Mouse (Mus musculus) stomach, adult 2 months (tissue): ENCODE results near the gene Tmem19. TPM values are rescaled to one million over a fixed set of nuclear protein-coding genes. Genes with fewer than 3 reads are reported as not detected.

ENCODE experiments used
- polyA plus RNA-seq: library from polyadenylated mRNA; depleted of rRNA; stranded (reverse); fragments of >200 nt; gene quantifications from 2 replicates; pipeline ENCODE4 v1.2.3, GENCODE M21; 2012; rRNA removed

Gene Tmem19
- 5.2 and 7.1 TPM in 2 replicates for polyA plus RNA-seq

DNA sequence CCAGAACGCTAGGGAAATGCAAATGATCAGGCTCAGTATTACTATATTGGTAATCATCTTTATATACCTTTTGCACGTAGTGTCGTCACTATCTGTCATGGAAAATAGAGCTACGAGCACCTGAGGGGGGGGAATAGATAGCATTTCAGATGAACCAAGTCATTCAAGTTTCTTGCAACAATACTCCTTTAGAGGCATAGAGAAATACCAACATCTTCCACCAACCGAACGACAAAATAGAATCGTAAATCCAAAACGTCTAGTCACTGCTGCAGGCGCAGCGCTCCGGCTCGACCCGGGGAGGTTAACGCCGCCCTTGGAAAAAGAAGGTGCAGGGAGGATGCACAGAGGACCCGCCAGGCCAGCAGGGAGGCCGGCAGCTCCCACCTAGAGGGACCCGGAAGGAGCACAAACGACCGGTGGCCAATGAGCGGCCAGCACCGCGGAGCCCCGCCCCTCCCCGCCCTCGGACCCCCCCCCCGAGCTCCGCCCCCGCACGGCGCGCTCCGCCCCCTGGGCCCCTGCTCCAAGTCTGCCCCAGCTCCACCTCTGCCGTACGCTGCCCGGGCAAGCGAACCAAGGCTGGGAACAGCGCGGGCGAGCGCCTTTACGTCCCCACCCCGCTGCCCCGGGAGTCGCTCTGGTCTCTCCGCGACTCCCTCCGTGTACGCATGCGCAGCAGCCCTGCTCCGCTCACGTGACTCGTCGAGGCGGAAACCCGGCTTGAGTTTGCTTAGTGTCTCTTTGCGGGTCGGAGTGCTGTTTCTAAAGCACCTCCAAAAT is at the start of gene Tmem19:
TSS of gene Tmem19 (minus strand) at position 662 of the 783 bp plus-strand sequence.

GRCm38 (mm10) chr10:115384221-115385017 is 22.1 kb upstream of the Tmem19 start, which contains the start of the genes Thap2 and Zfc3h1:
Gene Thap2 (minus strand): TSS chr10:115384443.
Gene Zfc3h1 (plus strand): TSS chr10:115384959.

DNA sequence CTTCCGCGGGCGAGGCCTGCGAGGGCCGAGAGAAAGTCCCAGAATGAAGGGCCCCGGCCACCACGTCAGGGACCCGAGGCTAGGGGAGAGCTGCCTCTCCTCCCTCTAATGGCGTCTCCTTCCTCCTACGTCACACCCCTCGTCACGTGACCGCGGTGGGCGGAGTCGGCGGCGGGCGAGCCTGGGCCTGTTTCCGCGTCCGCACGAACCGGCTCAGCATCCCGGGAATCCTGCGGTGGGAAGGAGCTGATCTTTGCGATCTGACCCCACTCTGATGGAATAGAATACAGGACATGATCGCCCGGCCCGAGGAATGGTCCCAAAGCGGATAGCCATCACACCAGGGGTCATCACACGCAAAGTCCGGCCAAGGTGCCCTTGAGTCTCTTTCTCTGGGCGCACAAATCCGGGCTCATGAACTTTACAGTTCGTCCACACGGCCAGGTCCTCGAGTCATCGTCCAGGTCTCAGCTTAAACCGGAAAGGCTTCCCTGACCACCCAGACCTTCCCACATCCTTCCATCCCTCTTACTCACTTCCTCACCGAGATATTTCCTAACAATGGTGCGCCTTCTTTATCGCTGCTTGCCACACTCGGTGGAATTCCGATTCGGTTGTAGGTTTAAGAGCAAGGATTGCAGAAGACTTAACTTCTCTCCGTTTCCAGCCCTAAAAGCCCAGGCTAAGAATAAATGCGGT is 46.7 kb downstream of the Tmem19 start, which contains the start of gene Rab21:
TSS of gene Rab21 (minus strand) at position 122 of the 699 bp plus-strand sequence.

Other genes starting within 250 kb of the Tmem19 start
- gene Tph2, start 177.5 kb downstream of the Tmem19 start, polyA plus RNA-seq = not detected in 2 replicates
- gene Tbc1d15, start 111.0 kb downstream of the Tmem19 start, polyA plus RNA-seq = 0.92 and 2.2 TPM in 2 replicates
- gene Rab21, start 46.9 kb downstream of the Tmem19 start, polyA plus RNA-seq = 15.5 and 17.0 TPM in 2 replicates
- gene Thap2, start 21.9 kb upstream of the Tmem19 start, polyA plus RNA-seq = 2.6 and 3.3 TPM in 2 replicates
- 1.2 and 3.0 TPM in 2 replicates for gene Zfc3h1, start 22.5 kb upstream of the Tmem19 start, polyA plus RNA-seq
- not detected in 2 replicates for gene A930009A15Rik, start 207.5 kb upstream of the Tmem19 start, polyA plus RNA-seq
- gene Lgr5, start 225.3 kb upstream of the Tmem19 start, polyA plus RNA-seq = 2.8 and 5.6 TPM in 2 replicates